Mouse (Mus musculus) lung, adult 2 months (tissue): Measurements from ENCODE around the gene Hcst.

Experiments used
- CTCF ChIP-seq: fragments of 200-500 bp; IDR thresholded peaks from 2 replicates; pipeline ENCODE4 v1.5.1; 2011; ENCODE audit warnings: mild to moderate bottlenecking, low read length, control low read depth; ENCODE audit not compliant: insufficient read depth
- POLR2A ChIP-seq: fragments of 200-500 bp; IDR thresholded peaks from 2 replicates; pipeline ENCODE4 v1.6.1; 2011; ENCODE audit warnings: low read depth, mild to moderate bottlenecking, control low read depth, low read length, borderline replicate concordance; ENCODE audit errors: extremely low read depth

GRCm38 (mm10) chr7:30453327-30453726 lies 33.7 kb upstream of the Hcst start:
- TF ChIP-seq CTCF (no peak), POLR2A (no peak)
